Mouse (Mus musculus) midbrain, embryonic 11.5 days (tissue): ENCODE results near the gene Rtl8a. TPM values are rescaled to one million over a fixed set of nuclear protein-coding genes. Genes with fewer than 3 reads are reported as not detected.
"Not testable (repeated sequence)": the region's sequence is repeated elsewhere in the genome, so short reads cannot be mapped to it uniquely, and the experiment has no call there.

Source experiments
- ATAC-seq: fragments of 200-750 bp; cut with Nextera tagmentation; 2 replicates; pipeline ENCODE4 v1.8.0; 2017; ENCODE audit warnings: moderate TSS enrichment, moderate library complexity; ENCODE audit not compliant: low FRiP score
- DNase-seq: peaks from one replicate; pipeline ENCODE4 v3.0.0; 2015; ENCODE audit warnings: low spot score; ENCODE audit errors: missing footprints
- H3K27ac ChIP-seq: fragments of 300-500 bp; sonication (generic); 2 replicates; pipeline ENCODE4 v1.5.1; 2014; ENCODE audit warnings: low read depth, low read length
- H3K27me3 ChIP-seq: fragments of 300-500 bp; sonication (generic); 2 replicates; pipeline ENCODE4 v1.6.1; 2014; ENCODE audit warnings: mild to moderate bottlenecking, low read length, moderate library complexity, mixed read lengths; ENCODE audit not compliant: control insufficient read depth, insufficient read depth
- H3K36me3 ChIP-seq: fragments of 300-500 bp; sonication (generic); 2 replicates; pipeline ENCODE4 v1.6.1; 2014; ENCODE audit warnings: mild to moderate bottlenecking, low read length, moderate library complexity, mixed read lengths; ENCODE audit not compliant: control insufficient read depth, insufficient read depth
- H3K4me1 ChIP-seq: fragments of 300-500 bp; sonication (generic); 2 replicates; pipeline ENCODE4 v1.6.1; 2014; ENCODE audit warnings: low read length; ENCODE audit not compliant: control insufficient read depth, insufficient read depth
- H3K4me2 ChIP-seq: fragments of 300-500 bp; sonication (generic); 2 replicates; pipeline ENCODE4 v1.6.1; 2014; ENCODE audit warnings: mild to moderate bottlenecking, moderate library complexity
- H3K4me3 ChIP-seq: fragments of 300-500 bp; sonication (generic); 2 replicates; pipeline ENCODE4 v1.5.1; 2014; ENCODE audit warnings: low read depth, low read length
- H3K9ac ChIP-seq: fragments of 300-500 bp; sonication (generic); 2 replicates; pipeline ENCODE4 v1.6.1; 2014; ENCODE audit warnings: low read length
- H3K9me3 ChIP-seq: fragments of 300-500 bp; sonication (generic); 2 replicates; pipeline ENCODE4 v1.6.1; 2016; ENCODE audit warnings: low read length; ENCODE audit not compliant: control insufficient read depth
- WGBS: fragments of 180-500 bp; shearing (Covaris S2); extraction: QIAGEN DNeasy Blood & Tissue Kit; methylation state at CpG from one replicate; pipeline ENCODE4 v1.1.7; 2014; 5-methylcytosine and 5-hydroxymethylcytosine counted together
- polyA plus RNA-seq: library from polyadenylated mRNA; unstranded; fragments of >200 nt; fragmentation: Nextera tagmentation; extraction: Ambion mirVana; gene quantifications from 2 replicates; pipeline ENCODE4 v1.2.1, GENCODE M21; 2014

Gene Rtl8a
- polyA plus RNA-seq, 1 experiment from 2014 or later: 98.1 TPM

DNA sequence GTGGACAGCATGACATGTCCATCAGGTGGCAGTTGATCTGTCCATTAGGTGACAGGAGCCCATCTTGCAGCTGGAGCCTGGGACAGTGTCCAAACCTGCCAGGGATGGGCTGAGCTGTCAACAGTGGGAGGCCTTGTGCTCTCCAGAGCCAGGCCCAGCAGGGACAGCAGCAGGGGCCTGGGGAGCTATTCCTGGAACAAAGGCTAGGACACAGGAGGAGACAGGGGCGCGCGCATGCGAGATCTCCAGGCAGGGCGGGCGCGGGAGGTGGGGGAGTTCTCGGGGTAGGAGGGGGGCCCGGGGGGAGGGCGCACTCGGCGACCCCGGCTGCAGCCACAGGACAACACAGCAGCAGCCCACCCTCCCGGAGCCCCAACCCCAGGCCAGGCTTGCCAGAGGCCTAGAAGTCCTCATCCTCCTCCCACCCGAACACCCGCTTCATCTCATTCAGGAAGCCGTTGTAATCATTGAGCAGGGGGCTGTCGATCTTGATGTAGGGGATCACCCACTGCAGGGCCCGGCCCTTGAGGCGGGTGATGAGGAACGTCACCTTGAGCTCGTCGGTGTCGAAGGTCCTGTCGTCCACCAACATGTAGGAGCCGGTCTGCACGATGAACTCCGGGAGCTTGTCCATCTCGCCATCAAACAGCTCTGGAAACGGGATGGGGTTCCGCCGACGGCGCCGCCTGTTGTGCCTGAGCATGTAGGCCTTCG, 26.2 kb upstream of the Rtl8a start:
- peak; percentile 75 for ATAC-seq
- not testable (repeated sequence) for H3K9ac ChIP-seq, H3K27ac ChIP-seq, H3K4me1 ChIP-seq, DNase-seq, H3K9me3 ChIP-seq, H3K36me3 ChIP-seq, H3K27me3 ChIP-seq
- WGBS: no CpG with 5 or more reads among the region's 36 CpGs
- peak overlapping the region; percentile 26; the same call in 1 of the 2 replicates for H3K4me2 ChIP-seq
- peak overlapping the region; percentile 8; the same call in 1 of the 2 replicates for H3K4me3 ChIP-seq

GRCm38 (mm10) chrX:53652917-53653316, 9.4 kb upstream of the Rtl8a start:
- not testable (repeated sequence) for H3K36me3 ChIP-seq, H3K9ac ChIP-seq, H3K4me3 ChIP-seq, H3K4me1 ChIP-seq, H3K27me3 ChIP-seq, ATAC-seq, DNase-seq, H3K27ac ChIP-seq, H3K4me2 ChIP-seq, H3K9me3 ChIP-seq
- WGBS: 71% methylated on average over 4 of the region's 4 CpGs

- H3K27me3 ChIP-seq: no peaks in the 10 kb centered on the region
- ATAC-seq (no peak), DNase-seq (no peak)
- no peak overlapping the region for H3K27ac ChIP-seq
- H3K9me3 ChIP-seq: no peaks in the 10 kb centered on the region
- no peaks in the 10 kb centered on the region for H3K36me3 ChIP-seq
- no peak overlapping the region for H3K4me2 ChIP-seq
- 86% methylated on average over 5 of the region's 6 CpGs for WGBS
- no peak overlapping the region for H3K4me3 ChIP-seq
- no peak overlapping the region for H3K9ac ChIP-seq
- no peaks in the 10 kb centered on the region for H3K4me1 ChIP-seq
Measured at GRCm38 (mm10) chrX:53645885-53646284, 2.4 kb upstream of the Rtl8a start.

DNA sequence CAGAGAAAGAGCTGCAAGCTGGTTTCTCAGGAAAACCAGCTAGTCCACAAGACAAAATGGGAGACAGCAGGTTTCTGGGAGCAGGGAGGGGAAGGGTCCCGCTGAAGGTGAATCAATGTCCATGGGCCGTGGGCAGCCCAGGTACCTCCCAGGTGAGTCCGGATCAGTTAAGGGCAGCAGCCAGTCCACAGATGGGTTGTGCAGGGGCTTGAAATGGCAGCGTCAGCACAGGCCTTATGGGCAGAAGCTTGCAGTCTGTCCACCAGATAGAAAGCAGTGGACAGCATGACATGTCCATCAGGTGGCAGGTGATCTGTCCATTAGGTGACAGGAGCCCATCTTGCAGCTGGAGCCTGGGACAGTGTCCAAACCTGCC, 890 bp downstream of the Rtl8a start:
- H3K4me3 ChIP-seq: 0 out of 2 replicates have a peak overlapping the region, but pooled peaks have one; percentile 13
- H3K9me3 ChIP-seq, ATAC-seq: not testable (repeated sequence)

GRCm38 (mm10) chrX:53638107-53638506, 5.4 kb downstream of the Rtl8a start:
- 51% methylated on average over 3 of the region's 3 CpGs for WGBS
- not testable (repeated sequence) for H3K9ac ChIP-seq, H3K36me3 ChIP-seq, ATAC-seq, H3K9me3 ChIP-seq, H3K27ac ChIP-seq, H3K4me1 ChIP-seq, H3K4me2 ChIP-seq, H3K4me3 ChIP-seq, H3K27me3 ChIP-seq, DNase-seq

More for the DNA sequence above, 890 bp downstream of the Rtl8a start:
- H3K4me2 ChIP-seq, H3K9ac ChIP-seq, H3K27me3 ChIP-seq, H3K36me3 ChIP-seq, DNase-seq, H3K27ac ChIP-seq, H3K4me1 ChIP-seq: not testable (repeated sequence)
- WGBS: 58% methylated on average over 3 of the region's 4 CpGs

GRCm38 (mm10) chrX:53611395-53611794, 32.1 kb downstream of the Rtl8a start:
- H3K36me3 ChIP-seq: not testable (repeated sequence)

GRCm38 (mm10) chrX:53610571-53610970, 32.9 kb downstream of the Rtl8a start:
- no peaks in the 10 kb centered on the region for H3K9me3 ChIP-seq
- no peak overlapping the region for H3K4me2 ChIP-seq
- ATAC-seq: peak; percentile 22; the same call in 1 of the 2 replicates
- WGBS: 2% methylated on average over 3 of the region's 3 CpGs
- H3K27me3 ChIP-seq: no peaks in the 10 kb centered on the region
- H3K4me1 ChIP-seq: no peaks in the 10 kb centered on the region
- peak; percentile 95 for DNase-seq
- no peak overlapping the region for H3K4me3 ChIP-seq
- no peak overlapping the region for H3K9ac ChIP-seq
- H3K36me3 ChIP-seq: no peaks in the 10 kb centered on the region
- H3K27ac ChIP-seq: no peak overlapping the region

More at GRCm38 (mm10) chrX:53611395-53611794, 32.1 kb downstream of the Rtl8a start:
- not testable (repeated sequence) for H3K4me2 ChIP-seq, ATAC-seq, H3K27ac ChIP-seq, H3K27me3 ChIP-seq, DNase-seq, H3K4me3 ChIP-seq, H3K4me1 ChIP-seq, H3K9me3 ChIP-seq, H3K9ac ChIP-seq

DNA sequence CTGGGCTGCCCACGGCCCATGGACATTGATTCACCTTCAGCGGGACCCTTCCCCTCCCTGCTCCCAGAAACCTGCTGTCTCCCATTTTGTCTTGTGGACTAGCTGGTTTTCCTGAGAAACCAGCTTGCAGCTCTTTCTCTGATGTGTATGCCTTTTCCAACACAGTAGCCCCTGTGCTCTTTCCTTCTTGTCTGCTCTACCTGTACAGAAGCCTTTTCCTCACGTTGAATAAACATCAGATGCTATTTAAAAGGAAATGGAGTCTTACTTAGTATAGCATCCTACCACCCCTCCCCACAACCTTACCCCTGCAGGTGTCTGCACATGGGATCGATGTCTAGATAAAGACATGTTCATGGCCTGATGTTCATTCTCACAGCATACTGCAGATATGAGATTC, 34.6 kb downstream of the Rtl8a start, which contains the start of gene Gm14597:
Gm14597 (minus strand) TSS at position 101 of the 400 bp plus-strand sequence.
- not testable (repeated sequence) for ATAC-seq, H3K27ac ChIP-seq

DNA sequence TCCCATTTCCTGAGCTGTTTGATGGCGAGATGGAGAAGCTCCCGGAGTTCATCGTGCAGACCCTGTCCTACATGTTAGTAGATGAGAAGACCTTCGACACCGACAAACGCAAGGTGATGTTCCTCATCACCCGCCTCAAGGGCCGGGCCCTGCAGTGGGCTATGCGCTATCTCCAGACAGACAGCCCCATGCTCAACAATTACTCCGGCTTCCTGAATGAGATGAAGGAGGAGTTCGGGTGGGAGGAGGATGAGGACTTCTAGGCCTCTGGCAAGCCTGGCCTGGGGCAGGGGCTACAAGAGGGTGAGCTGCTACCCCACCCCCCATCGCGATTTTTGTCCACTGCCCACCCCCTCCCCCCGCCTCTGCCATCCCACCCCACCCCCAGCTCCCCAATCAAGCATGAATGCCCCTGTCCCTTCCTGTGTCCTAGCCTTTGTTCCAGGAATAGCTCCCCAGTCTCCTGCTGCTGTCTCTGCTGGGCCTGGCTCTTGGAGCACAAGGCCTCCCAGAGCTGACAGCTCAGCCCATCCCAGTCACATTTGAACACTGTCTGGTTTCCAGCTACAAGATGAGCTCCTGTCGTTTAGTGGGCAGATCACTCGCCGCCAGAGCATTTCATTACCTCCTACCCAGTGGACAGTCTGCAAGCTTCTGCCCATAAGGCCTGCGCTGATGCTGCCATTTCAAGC, 35.2 kb downstream of the Rtl8a start:
- ATAC-seq (peak; percentile 68), DNase-seq (no peak)
- Histone ChIP-seq H3K27ac (no peak overlapping the region; the same call in 1 of the 2 replicates), H3K4me1 (no peaks in the 10 kb centered on the region), H3K36me3 (no peaks in the 10 kb centered on the region), H3K4me2 (peak overlapping the region; percentile 47), H3K4me3 (peak overlapping the region; percentile 36), H3K27me3 (no peaks in the 10 kb centered on the region), H3K9ac (peak overlapping the region; percentile 57), H3K9me3 (no peaks in the 10 kb centered on the region)
- 27% methylated on average over 18 of the region's 18 CpGs for WGBS

More for the DNA sequence above, 34.6 kb downstream of the Rtl8a start, which contains the start of gene Gm14597:
- Histone ChIP-seq H3K4me3 (peak within 1 kb of the TSS; percentile 36), H3K9ac (peak within 1 kb of the TSS; percentile 57), H3K4me2 (peak within 1 kb of the TSS; percentile 47)
- H3K4me1 ChIP-seq, H3K9me3 ChIP-seq, DNase-seq, H3K36me3 ChIP-seq, H3K27me3 ChIP-seq: not testable (repeated sequence)
- WGBS: 45% methylated on average over 2 of the region's 4 CpGs
